Mouse (Mus musculus): ENCODE measurements around the gene Spr.
A peak's percentile ranks its signal among the peaks of the same experiment; 100 is the strongest.
"Not testable (repeated sequence)": the region's sequence is repeated elsewhere in the genome, so short reads cannot be mapped to it uniquely, and the experiment has no call there.

Gene Spr

DNA sequence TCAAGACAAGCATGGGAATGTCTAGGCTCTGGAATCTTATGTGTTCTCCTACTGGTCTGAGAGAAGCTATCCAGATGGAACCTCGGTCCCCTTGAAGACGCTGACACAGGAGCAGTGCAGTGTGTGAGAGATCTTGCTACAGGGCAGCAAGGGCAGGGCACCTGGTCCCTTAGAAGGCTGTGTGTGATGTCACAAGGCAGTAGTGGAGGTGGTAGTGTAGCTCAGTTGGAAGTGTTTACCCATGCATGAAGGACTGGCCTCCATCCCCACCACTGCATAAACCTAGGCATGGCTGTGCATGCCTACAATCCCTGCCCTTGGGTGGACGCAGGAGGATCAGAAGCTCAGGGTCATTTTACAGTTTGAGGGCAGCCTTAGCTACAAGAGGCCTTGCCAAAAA lies 5.3 kb downstream of the Spr start:
- not testable (repeated sequence) for DNase-seq (ENCODE audit: low read depth, low spot score)

DNA sequence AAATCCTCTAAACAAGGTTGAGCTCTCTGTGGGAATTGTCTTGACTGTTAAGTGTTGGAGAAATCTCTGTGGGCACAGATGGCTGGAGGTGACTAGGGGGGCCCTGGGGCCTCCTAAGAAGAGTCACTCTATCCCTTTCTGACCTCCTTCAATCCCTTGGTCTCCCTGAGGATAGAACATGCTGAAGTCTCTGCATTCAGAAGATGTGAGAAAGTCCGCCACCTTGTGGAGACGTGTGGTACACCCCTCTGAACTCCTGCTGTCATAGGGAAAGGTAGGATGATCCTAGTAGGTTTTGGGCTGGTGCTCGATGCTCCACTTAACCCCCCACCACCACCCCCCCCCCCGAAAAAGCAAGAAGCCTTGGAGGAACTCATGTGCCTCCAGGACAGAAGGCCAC lies 5.9 kb downstream of the Spr start:
- DNase-seq (ENCODE audit: low read depth, low spot score), result peak; percentile 66

DNA sequence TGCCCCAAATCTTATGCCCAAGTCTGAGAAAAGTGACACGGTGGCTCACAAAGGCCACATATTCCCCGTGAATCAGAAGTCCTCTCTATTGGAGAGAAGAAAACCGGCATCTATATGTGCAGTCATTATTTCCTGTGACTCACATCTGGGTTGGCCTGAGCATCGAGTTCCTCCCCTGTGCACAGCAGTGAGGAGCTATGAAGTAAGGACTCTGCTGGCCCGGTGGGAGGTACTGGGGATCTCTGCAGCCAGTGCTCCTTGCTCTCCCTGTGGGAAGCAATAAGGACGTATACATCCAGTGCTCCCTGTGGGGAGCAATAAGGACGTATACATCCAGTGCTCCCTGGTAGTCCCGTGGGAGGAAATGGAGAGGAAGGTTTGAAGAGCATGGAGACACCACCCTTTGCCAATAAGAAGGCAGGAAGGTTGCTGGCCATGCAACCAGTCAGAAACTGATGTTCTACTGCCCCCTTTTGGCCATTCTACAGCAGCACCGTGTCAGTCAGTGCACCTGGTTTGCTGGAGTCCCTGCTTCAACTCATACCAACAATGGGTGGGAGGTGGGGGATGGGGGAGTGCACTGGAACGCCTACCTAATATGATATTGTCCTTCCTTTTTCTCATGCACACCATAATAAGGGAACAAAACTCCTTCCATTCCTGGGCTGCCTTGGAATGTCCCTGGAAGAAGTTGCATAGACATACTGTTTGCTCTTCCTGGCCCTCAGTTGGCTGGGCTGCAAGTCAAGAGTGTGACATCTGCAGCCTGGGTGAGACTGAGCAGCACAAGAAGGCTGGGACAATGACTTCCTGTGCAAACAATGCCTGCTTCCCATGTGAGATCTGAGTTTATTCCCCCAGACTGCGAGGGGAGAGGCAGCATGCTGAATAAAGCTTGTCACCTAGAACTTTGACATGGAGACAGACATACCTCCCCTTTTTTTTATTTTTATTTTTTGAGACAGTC lies 19.7 kb downstream of the Spr start:
- DNase-seq (ENCODE audit: low read depth, low spot score), result peak; percentile 55

DNA sequence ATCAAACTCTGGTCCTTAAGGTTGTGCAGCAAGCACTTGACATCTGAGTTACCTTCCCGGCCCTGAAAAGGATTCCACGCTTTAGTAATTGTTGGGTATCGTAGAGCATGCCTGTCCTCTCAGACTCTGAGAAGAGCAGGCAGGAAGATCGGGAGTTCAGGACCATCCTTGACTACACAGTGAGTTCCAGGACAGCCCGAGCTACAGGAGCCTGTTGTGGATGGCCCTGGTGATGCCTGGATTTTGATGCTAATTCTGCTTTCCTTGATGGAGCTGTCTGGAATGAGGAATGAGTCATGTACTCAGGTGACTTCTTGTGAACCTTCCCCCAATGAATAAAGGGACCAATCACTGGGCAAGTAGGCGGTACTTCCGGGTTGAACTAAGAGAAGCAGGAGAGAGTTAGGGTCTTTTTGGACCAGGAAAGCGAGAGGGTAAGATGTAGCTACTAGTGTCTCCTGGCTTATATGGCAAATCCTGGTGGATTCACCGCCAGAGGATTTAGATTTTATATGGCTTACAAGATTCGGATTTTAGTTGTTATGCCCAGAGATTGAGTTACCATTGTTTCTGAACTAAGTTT lies 32.4 kb downstream of the Spr start:
- DNase-seq (ENCODE audit: low read depth, low spot score), result no peak

DNA sequence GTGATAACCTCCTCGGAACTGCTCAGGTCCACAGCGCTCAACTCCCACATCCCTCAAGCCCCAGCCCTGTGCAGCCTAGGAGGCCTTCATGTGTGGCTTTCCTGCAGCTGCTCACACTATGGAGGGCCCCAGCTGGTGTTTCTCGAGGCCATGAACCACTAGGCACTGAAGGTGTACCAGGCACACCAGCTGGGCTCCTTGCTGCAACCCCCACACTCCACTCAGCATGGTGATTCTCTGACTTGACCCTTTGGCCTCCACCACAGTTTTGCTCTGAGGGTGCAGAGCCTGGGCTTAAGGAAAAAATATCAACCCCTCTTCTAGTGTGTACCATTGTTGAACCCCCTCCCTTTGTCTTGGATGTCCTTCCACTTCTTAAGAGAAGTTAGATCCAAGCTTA lies 34.2 kb downstream of the Spr start:
- DNase-seq (ENCODE audit: low read depth, low spot score), result no peak

DNA sequence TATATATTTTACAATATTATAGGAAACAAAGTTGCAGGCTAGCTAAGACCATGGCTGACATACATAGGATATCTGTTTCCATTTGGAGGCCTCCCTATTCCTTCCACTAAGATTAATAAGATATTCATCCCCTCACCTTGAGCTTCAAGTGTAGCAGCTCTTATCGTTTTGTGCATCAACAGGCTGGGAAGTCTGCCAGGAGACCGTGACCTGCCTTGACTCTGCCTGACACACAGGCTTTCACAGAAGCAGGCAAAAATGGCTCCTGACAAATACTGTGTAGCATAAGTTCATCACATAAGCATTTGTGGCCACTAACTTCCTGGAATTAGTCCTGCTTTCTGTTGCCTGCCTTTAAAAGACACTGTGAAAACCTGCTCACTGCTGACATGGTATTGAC lies 41.1 kb downstream of the Spr start:
- DNase-seq (ENCODE audit: low read depth, low spot score), result no peak

DNA sequence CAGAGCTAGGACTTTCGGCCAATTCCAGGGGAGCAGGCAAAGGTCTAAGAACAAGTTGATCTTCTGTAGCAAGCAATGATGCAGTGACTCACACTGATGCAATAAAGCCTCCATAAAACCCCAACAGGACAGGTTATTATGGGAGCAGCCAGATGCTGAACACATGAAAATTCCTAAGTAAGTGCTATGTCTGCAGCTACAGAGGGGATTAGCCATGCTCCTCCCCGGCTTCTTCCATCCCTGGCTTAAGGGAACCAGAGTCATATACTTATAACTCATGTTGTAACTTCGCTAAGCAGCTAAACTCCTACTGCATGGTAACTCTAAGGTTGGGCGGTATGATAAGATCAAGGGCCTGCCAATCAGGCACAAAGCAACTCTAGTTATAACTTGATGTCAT lies 50.1 kb downstream of the Spr start:
- peak; percentile 21 for DNase-seq (ENCODE audit: low read depth, low spot score)

DNA sequence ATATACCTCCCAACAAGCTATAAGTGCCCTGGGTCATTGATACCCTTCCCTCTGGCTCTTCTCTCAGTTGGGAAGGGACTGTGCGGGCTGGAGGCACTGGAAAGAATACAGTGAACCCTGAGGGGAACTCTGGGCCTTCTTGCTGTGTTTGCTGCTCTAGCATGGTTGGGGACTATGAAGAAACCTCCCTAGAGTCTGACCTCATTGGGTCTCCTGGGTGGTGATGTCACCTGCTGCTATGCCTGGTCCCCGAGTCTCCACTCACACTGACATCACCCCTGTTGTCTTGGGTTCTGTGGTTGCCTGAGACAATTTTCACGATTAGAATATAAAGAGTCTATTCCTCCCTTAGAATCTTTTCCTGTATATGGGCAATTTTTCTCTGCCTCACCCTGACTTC lies 50.9 kb downstream of the Spr start:
- no peak for DNase-seq (ENCODE audit: low read depth, low spot score)
